Mouse (Mus musculus) bone marrow macrophage, adult 2 months (primary cell): ENCODE measurements at regions not wholly inside any gene's neighbourhood (a gene's known extent, or its start where the extent isn't known, plus 50 kb on each side); places are given as distances from the start of the nearest gene placed in this dataset.

ENCODE experiments used
- CTCF ChIP-seq: IDR thresholded peaks from 2 replicates; pipeline ENCODE4 v1.5.1; 2012; ENCODE audit warnings: low read depth, mild to moderate bottlenecking, low read length, moderate library complexity
- POLR2A ChIP-seq: IDR thresholded peaks from 2 replicates; pipeline ENCODE4 v1.6.1; 2012; ENCODE audit warnings: mild to moderate bottlenecking, low read depth, low read length, borderline replicate concordance

GRCm38 (mm10) chr4:35395583-35395877 lies 169.6 kb upstream of the C9orf72 start:
- TF ChIP-seq CTCF (no peak), POLR2A (no peak)
